Mouse (Mus musculus) fat pad, adult 2 months (tissue): Measurements from ENCODE around the gene Pacsin1.
"Not testable (repeated sequence)": the region's sequence is repeated elsewhere in the genome, so short reads cannot be mapped to it uniquely, and the experiment has no call there.

ENCODE experiments used
- DNase-seq: peaks from one replicate; pipeline ENCODE4 v3.0.0-alpha.2; 2011; ENCODE audit warnings: low read depth, low spot score; ENCODE audit errors: extremely low read depth

Pacsin1 gene

DNA sequence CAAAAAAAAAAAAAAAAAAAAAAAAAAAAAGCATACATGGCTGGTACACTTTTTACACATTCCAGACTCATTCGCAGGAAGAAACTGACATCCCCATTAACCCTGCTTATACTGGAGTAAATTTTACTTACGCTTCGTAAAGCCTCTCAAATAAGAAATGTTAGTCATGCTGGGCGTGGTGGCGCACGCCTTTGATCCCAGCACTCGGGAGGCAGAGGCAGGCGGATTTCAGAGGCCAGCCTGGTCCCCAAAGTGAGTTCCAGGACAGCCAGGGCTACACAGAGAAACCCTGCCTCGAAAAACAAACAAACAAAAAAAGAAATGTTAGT lies 19.8 kb upstream of the Pacsin1 start:
- not testable (repeated sequence) for DNase-seq

DNA sequence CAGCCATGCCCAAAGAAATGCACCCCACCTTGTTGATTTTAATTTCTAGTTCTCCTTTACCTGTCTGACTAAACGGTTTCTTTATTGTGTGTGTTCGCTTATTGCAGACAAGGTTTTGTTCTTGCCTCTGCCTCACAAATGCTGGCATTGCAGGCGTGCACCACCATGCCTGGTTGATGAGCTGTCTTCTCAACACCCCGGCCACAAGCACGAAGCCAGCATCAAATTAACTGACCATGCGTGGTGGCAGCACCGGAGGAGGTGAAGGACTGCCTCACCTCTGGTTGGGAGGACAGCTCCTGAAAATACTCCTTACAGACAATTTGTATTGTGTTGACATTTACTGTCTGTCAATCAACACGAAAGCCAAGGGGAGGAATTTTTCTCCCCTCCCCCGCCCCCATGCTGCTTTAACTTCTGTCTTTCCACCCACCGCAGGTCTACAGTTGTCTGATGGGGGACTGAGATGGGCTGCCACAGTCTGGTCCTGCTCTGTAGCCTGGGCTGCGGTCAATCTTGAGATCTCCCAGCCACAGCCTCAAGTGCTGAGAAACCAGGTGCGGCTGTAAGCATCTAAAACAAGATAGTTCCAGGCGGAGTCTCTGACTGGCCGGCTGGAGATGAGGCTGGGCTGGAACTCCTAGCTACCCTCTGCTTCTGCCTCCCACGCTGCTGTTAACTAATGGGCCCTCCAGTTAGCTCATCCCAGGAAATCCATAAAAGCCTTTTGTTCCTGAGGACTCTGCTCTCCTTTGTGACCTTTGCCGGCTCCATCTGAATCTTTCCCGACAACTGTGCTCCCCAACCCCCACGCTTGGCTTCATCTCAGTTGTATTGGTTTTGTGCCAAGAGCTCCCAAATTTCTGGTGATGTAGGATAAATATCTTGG lies 18.9 kb upstream of the Pacsin1 start, which contains the start of gene Rps10:
Rps10 (minus strand) TSS at position 538 of the 889 bp plus-strand sequence.
- DNase-seq, result no peak

DNA sequence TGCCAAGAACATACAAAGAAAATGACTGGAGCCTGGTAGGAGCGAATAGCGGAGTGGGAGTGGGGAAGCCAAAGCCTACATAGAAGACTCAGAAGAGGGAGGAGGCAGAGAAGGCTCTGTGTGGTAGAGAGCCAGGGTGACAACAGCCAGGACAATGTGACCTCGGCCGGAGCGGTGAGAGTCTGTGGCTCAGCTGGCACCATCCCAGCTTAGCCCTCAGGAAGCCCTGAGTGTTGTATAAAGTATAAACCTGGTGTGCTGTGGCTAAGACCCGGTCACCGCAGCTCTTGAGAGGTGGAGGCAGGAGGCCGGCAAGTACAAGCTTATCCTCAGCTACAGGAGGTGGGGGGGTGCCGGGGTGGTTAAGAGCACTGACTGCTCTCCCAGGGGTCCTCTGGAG lies 18.0 kb upstream of the Pacsin1 start:
- DNase-seq, result no peak

DNA sequence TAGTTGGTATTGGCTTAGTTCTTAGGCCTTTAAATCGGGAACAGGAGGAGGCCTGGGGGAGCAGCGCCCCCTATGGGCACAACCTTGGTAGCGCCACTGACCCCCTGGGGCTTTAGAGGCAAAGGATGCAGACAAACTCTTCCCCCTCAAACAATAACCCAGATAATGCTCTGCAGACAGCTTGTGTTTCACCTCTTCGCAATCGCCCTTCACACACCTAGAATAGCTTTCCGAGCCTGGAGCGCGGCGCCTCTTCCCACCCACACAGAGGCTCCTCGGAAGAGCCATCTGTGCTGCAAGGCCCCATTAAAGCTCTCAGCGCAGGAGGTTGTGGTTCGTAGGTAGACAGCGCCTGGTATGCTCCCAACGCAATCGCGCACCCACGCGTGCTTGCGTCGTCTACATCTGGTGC lies 16.4 kb upstream of the Pacsin1 start:
- DNase-seq, result no peak

DNA sequence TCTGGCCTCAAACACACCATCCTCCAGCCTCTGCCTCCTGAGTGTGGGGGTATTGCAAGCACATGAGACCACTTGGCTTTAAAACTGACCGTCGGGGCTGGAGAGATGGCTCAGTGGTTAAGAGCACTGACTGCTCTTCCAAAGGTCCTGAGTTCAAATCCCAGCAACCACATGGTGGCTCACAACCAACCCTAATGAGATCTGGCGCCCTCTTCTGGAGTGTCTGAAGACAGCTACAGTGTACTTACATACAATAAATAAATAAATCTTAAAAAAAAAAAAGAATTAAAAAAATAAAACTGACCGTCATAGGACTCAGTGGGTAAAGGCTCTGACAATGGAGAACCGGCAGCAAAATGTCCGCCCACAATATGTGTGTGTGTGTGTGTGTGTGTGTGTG lies 15.5 kb upstream of the Pacsin1 start:
- not testable (repeated sequence) for DNase-seq

DNA sequence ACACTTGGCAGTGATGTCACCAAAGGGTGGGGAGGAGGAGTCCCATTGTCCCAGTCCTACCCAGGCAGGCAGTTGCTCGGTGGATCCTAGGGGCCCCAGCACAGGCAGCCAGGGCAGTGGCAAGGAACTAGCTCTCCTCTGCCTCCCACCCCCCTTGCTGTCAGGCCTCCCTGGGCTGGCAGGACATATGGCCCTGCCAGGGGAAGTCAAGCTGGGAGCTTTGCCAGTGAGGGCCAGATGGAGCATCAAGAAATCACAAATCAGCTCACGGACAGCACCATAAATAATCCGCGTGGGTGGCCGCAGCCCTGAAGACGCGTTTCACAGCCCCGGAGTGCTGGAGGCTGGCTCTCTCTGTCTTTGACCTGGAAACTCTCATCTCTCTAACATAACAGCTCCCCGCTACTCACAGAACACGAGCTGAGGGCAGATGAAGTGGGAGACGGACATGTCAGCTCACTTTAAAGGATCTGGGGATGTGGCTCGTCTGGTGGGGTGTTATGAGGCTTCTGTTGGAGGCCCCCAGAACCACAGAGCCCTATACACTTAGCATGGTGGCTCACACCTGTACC lies 12.7 kb upstream of the Pacsin1 start:
- no peak for DNase-seq

DNA sequence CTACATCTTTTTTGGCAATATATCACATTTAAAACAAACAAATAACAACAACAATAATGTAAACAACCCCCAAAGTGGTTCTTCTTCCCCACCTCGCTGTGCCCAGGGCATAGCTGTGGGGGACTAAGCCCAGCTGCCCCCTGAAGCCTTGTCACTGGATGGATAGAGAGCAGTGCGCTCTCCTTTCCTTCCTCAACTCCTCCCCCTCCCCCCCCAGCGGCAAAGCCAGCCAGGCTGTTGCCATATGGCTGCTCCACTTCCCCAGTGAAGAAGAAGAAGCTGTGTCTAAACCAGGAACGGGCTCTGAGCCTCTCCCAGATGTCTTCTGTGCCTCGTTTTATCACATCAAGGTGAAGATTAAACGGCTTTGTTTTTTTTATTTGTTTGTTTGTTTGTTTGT lies 12.2 kb upstream of the Pacsin1 start:
- no peak for DNase-seq

DNA sequence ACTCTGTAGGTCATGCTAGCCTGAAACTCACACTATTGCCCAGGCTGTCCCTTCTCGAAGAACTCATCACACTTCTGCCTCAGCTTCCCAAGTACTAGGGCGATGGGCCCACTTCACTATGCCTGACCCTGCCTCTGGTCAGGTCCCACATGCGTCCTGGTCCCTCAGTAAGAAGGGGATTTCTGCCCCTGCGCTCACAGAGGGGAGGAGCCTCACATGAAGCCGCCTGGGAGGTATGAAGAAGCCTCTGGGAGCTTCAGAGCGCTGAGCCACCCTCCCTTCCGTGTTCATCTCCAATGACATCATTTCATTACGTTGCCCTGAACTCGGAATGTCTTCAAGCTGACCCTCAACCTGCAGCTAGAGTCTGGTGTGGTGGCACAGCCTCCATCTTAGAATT lies 11.6 kb upstream of the Pacsin1 start:
- no peak for DNase-seq

DNA sequence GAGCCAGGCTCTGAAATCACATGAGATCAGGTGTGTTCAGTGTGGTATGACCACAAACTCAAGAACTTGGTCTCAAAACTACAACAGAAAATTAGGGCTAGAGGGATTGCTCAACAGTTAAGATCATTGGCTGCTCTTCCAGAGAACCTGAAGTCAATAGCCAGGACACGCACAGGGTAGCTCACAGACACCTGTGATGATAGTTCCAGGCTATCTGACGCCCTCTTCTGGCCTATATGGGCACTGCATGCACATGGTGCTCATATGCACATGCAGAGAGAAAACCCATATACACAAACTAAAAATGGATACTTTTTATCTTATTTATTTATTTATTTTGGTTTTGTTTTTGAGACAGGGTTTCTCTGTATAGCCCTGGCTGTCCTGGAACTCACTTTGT lies 10.7 kb upstream of the Pacsin1 start:
- no peak for DNase-seq

DNA sequence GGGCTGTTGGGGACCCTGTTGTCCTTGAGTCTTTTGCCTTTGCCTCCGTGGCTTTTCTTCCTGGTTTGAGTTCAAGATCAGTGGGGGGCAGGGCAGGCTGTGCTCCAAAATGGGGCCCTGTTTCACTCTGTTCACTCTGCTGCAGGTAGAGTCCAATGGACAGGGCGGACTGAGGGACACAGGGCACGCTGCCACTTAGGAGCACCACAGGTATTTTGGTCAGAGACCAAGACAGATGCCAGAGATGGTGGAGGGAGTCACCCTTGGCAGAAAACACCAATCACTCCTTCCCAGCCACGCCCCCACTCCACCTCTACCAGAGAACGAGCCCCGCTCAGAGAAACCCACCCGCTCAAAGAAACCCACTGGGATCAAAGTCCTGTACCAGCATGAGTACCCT lies 9.5 kb upstream of the Pacsin1 start:
- DNase-seq, result no peak

DNA sequence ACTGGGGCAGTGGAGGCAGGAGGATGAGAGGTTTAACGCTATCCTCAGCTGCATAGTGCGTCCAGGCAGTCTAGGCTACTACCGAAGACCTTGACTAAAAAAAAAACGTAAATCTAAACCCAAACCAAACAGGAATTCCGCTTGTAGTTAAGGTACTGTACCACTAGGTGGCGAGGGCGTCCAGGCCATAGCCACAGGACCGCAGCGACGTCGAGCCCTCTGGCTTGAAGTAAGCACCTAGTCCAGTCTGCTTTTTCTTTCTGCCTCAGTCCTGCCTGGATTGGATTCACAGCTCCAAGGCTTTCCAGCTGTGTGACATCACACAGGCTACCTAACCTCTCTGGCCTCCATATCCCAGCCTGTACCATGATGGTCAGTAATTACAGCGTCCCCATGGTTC lies 5.1 kb upstream of the Pacsin1 start:
- DNase-seq, result no peak

DNA sequence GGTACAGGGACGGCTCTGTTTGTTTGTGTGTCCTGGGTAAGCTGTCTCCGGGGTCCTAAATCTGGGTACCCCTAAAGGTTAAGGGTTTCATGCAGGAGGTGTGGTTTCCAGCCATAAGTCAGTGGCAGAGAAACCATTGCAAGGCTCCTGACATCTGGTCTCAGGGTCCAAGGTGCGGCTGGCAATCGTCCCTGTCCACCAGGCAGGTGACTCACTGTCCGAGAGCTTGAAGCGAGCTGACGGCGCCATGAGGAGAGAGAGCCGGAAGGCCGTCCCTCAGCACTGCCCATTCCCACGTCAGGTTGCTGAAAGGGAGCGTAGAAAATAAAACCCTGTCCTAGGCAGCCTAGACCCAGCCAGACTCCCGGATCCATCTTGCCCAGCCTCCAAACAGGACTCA lies 4.7 kb upstream of the Pacsin1 start:
- DNase-seq, result no peak

DNA sequence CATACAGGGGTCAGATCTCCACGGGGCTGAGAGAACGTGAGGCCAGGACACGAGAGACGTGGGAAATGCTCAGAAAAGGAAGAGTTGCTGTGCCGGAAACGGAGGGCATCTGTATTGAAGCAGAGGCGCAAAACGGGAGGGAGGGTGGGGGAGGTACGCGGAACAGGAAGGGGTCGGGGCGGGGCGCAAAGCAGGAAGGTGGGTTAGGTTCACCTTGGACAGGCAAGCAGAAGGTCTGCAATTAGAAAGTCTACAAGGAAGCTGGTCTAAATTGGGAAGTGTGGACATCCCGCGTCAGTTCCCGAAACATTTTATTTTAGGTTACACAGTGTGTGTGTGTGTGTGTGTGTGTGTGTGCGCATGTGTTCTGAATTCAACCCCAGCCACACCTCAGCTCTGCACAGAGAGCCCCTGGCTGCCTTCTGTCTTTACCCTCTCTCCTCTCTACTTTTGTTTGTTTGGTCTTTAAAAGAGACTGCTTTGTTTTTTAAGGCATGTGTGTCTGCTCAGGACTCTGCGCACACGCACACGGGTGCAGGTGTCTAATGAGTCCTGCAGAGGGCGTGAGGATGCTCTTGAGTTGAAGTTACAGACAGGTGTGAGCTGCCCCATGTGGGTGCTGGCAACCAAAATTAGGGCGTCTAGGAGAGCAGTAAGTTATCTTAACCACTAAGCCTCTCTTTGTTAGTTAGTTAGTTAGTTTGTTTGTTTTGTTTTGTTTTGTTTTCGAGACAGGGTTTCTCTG lies 3.1 kb upstream of the Pacsin1 start:
- no peak for DNase-seq

DNA sequence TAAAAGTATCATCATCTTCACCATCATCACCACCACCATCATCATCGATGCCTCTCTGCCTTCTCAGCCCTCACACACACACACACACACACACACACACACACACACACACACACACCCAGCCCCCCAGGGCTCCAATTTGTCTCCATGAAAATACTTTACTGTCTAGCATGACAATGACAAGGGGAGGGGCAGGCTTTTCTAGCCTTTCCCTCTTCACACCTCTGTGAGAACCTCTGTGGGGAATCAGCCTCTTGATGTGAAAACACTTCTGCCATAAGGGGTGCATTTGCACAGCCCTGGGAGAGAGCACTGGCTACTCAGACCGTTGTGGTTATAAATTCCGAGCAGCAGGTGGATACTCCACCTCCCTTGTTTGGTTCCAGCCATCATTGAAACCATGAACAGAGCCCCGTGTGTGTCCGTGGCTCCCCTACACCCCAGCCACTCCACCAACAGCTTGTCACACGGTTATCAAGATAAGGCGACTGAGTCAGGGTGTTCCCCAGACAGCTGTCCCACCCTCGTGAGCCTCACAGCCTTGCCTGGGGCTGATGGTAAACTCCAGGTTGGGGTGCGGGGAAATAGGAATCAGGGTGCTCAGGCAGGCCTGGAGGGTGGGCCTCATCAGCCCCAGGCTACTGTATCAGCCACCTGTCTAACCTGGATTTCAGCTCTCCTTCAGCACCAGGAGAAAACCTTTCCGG lies 1.9 kb upstream of the Pacsin1 start:
- no peak for DNase-seq

DNA sequence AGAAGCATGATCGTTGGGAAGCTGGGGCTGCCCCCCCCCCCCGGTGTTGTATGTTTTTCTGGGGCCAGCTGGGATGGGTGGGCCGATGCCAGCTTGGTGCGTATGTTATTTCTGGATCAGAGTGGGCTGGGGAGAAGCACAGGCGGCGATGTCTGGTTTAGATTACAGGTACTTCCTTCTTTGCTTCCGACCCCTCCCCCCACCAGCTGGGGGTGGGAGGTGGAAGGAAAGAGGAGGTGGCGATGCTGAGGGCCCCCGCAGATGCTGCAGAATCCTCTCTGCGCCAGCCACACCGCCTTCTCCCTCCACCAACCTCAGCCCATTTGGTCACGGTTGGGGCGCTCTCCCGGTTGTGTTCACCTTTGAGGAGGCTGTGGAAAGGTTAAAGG lies 696 bp downstream of the Pacsin1 start:
- DNase-seq, result no peak

DNA sequence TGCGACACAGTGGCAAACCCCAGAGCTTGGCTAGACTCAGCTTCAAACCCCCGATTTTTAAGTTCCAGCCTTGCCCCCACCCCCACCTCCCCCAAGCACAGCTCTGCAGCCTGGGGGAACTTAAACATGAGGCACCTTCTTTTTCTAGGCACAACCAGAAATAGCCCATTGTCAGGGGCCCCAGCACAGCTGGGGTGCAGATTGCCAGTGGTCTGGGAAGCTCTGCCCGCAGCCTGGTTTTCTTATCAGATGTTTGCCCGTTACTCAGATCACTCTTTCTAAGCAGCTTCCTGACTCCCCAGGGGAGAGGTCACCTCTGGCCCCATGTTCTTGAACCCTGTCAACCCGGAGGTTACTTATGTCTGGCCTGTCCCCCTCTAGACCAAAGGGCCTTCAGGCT lies 1.1 kb downstream of the Pacsin1 start:
- no peak for DNase-seq

DNA sequence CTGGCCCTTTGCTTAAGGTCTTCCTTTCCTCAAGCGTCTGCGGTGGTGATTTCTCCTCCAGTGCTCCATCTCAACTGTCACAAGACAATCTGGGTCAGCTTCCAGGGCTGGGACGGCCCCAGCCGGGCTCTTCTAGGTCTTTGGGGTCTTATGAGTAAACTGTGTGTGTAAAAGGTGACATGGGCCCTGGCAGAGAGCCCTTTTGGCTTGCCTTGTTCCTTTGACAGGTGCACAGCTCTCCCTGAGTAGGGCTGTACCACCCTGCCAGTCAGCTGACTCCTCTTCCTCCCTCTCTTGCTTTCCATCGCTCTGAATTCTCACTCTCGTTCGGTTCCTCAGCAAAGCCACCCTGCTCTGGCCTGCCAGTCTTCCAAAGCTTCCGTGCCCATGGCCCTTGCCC lies 1.8 kb downstream of the Pacsin1 start:
- DNase-seq, result no peak

DNA sequence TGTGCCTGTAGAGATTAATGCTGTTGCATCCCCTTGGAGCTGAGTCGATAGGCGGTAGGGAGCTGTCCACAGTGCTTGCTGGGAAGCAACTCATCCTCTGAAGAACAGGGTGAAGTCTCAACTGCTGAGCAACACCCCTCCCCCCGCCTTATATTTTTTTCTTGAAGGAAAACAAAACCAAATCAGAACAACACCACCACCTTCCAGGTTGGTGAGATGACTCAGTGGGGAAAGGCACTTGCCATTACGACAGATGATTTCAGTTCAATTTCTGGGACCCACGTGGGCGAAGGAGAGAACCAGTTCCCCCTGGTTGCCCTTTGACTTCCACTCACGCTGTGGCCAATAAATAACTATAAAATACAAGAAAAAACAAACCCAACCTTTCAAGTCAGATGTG lies 3.5 kb downstream of the Pacsin1 start:
- DNase-seq, result no peak

DNA sequence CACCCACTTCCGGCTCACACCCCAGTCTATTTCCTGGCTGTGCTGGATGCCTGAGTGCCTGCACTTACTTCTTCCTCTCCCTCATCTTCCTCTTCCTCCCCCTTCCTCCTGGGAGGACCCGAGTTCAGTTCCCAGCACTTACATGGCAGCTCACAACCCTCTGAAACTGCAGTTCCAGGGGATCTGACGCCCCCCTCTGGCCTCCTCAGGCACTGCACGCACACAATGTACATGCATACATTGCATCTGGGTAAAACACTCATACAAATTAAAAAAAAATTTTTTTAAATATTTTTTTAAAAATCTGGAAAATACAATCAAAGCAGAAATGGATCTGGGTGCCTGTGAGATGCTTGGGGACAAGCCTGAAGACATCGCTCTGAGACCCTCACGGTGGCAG lies 16.4 kb downstream of the Pacsin1 start:
- no peak for DNase-seq

DNA sequence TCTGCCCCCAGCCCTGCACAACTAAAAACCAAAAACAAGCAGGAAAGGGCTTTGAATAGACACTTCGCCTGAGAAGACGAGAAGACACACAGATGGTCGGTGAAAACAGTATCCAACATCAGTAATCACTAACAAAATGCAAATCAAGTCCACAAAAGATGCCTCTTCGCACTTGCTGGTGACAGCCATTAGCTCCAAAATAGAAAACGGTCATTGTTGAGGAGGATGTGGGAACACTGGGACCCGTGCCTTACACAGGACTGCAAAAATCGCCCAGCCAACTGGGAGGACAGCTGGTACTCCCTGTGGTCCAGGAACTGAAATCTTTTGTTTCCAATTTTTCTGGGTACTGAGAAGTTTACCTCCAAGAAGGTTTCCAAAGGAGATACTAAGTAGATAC lies 18.6 kb downstream of the Pacsin1 start:
- DNase-seq, result no peak

DNA sequence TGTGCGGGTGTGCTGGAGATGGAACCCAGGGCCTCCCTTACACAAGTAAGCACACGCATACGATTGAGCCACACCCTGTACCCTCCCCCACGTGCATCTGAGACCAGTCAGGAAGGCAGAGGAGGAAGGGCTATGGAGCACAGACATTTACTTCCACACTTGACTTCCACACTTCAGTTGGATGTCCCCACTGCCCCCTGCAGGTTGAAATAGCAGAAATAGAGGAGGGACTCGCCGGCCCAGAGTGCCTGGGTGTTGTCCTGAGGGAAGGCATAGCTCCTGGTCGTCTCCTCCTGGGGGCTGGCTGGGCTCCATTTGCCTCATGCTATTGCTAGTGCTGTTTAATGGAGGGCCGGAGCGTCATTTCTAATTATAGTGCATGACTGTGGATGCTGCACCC lies 20.1 kb downstream of the Pacsin1 start:
- no peak for DNase-seq

DNA sequence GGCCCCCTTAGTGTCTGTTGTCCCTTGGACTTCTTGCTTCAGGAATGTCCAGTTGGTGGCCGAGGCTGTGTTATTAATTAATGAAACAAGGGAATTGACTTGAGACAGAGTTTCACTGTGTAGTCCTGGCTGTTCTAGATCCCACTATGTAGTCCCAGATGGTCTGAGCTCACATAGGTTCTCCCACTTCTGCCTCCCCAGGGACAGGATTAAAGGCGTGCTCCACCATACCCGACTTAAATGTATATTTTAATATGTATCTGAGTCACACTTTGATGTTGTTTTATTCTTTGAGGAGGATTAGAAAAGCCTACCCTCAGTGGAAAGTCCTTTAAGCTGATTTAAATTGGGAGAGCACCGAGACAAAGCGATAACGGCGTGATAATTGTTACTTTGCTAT lies 21.0 kb downstream of the Pacsin1 start:
- DNase-seq, result no peak
